Mouse (Mus musculus) right cerebral cortex, postnatal 14 days (tissue): ENCODE results near the gene Pspn.

Experiments
- DNase-seq: peaks from one replicate; pipeline ENCODE4 v3.0.0; 2022

Pspn gene

DNA sequence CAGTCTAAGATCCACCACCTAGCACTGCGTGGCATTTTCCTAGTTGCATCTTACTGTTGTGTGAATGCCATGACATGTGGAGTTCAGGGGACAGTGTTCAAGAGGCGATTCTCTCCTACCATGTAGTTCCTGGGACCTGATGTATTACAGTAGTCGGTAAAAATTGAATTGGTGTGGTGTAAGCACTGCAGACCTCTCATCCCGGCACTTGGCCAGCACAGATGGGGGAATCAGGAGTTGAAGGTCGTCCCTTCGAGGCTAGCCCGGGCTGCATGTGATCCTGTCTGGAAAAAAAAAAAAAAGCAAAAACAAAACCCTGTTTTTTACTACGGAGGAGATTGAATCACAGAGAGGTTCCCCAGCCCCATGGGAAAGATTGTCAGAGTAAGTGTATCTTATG, 4.8 kb downstream of the Pspn start:
- DNase-seq = no peak

DNA sequence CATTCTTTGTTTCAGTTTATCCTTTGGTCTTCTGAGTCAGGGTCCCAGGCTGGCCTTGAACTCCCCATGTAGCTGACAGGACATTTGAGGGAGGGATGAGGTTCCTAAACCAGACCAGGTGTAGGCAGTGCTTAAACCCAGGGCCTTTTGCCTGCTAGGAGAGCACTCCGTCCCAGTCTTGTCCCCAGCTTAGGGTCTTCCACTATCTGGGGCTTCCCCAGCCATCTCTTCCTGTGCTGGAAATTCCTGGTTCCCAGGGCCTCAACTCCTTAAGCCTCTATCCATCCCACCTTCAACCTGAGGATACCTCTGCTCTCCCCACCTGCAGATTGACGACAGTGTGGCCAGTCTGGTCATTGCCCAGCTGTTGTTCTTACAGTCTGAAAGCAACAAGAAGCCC, 8.9 kb downstream of the Pspn start:
- no peak for DNase-seq

DNA sequence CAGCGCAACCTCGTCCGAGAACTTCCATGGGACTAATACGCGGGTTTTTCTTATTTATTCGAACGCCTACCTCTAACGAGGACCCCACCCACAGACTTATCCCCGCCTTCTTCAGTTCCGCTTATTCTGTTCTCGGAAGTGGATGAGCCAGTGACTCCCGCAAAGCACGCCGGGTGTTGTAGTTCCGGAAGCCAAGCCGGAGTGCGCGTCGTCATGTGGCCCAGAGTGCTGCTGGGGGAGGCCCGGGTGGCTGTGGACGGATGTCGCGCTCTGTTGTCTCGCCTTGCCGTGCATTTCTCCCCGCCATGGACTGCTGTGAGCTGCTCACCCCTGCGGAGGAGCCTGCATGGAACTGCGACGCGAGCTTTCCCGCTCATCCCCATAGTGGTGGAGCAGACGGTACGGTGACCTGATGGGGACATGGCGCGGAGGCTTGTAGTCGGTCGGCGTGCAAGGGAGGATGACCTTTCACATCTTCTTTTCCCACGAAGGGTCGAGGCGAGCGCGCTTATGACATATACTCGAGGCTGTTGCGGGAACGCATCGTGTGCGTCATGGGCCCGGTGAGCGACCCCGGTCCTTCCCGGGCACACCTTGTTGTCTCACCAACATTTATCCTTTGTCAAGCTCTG, 9.6 kb downstream of the Pspn start, which contains the start of gene Clpp:
Clpp (plus strand) TSS at position 191 of the 632 bp plus-strand sequence.
- DNase-seq = peak; percentile 91

DNA sequence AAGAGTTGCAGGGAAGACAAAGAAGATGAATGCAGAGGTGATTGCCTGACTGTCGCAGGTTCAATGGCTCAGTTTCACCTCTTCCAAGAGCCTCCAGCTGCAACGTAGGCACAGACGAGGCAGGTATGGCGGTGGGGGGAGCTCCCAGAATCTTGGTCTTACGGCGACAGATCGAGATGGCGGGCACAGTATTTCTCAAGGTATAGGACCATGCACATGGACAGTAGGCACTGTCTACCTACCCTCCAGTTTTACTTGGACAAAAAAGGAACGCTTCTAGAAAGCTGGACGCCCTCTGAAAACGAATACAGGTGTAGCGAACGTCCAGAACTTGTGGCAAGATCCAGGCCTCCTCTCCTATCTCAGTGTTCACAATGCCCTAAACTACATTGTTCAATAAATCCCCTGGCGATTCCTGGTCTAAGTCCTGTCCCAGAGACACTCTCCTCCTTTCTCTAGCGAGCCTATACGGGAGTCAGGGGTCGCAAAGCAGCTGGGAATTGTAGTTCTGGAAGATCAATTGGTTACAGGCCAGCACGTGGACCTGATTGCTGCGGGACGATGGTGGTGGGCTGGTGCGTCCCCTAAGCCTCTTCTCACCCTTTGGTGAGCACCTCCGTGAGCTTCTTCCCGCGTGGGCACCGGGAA, 10.2 kb downstream of the Pspn start:
- peak; percentile 71 for DNase-seq

DNA sequence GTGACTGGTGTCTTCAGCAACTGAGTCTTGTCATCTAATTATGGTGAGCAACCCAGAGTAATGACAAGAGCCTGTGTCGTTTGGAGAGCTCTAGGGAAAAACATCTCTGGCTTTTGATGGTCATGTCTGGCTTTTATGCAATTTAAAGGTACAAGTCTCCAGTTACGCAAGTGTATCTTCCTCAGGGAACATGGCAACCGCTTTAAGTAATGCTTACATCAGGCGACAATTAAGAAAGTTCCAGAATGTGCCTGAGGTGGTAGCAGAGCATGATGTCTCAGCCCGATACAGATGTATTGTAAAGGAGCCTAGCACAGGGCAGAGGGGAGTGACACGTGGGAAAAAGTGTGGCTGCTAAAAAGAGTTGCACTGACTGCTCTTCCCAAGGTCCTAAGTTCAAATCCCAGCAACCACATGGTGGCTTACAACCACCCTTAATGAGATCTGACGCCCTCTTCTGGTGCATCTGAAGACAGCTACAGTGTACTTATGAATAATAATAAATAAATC, 10.8 kb downstream of the Pspn start:
- no peak for DNase-seq

DNA sequence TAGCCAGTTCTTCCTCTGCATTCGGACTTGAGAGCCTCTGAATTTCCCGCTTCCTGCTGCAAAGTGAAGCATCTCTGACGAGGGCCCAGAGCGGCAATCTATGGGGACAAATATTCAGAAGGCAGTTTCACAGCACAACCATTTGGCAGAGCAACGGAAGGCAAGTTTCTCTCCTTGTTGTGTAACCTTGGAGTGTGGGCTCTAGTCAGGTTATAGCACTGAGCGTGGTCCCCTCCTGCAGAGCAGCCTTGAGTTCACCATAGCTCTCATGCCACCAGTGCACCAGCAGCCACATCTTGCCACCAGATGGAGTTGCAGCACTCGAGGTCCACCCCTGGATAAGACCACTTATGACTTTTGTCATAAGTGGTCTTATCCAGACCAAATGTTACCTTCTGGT, 11.4 kb downstream of the Pspn start:
- no peak for DNase-seq

DNA sequence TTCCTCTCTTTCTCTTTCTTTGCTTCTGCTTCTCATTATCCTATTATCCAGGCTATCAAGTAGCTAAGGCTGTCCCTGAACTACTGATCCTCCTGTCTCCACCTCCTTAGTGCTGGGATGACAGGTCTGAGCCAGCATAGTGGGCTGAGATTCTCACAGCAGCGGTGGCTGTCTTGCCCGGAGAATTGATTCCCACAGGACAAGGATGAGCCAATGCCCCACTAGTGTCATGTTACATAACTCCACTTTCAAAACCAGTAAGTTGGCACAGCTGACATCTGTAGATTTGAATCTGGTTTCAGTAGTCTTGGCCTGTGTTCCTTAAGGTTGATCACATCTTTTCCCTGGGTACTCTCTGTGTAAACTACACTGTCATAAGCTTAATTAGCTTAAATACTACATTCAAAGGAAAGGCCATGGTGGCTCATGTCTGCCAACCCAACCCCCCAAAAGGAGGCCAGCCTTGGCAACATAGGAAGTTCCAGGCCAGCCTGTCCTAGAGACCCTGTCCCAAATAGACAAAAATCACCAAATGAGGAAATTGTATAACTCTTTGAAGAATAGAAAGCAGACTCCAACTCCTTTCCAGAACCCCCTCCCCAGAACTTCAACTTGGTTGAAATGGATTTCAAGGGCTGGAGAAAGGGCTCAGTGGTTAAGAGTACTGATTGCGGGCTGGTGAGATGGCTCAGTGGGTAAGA, 13.6 kb downstream of the Pspn start:
- no peak for DNase-seq

DNA sequence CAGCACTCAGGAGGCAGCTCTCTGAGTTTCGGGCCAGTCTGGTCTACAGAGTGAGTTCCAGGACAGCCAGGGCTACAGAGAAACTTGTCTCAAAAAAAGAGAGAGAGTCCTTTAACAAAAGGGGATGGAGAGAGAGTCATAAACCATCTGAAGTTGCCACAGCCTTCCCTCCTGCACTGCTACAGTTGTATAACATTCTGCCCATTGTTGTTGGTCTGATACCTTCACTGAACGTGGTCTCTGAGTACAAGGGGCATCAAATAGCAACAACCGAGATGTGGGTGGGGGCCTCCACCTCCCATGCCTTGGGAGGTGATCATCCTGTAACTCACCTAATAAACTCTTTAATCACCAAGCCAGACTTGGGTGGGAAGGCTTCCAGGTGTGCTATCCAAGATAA, 14.2 kb downstream of the Pspn start:
- DNase-seq = no peak

DNA sequence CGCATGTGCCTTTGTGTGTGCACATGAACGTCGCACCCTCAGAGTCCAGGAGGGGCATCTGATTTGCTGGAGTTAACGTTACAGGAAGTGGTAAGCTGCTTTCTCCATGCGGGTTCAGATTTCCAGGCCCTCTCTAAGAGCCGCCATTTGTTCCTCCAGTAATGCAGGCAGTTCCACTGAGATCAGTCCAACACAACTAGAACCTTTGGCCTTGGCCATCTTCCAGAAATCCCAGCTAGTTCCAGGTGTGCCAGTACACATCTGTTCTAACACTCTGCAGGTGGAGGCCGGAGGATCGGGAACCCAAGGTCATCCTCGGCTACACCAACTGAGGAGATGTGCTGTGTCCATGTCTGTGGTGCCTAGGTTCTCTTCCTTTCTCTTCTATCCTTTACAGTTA, 14.9 kb downstream of the Pspn start:
- DNase-seq = no peak

DNA sequence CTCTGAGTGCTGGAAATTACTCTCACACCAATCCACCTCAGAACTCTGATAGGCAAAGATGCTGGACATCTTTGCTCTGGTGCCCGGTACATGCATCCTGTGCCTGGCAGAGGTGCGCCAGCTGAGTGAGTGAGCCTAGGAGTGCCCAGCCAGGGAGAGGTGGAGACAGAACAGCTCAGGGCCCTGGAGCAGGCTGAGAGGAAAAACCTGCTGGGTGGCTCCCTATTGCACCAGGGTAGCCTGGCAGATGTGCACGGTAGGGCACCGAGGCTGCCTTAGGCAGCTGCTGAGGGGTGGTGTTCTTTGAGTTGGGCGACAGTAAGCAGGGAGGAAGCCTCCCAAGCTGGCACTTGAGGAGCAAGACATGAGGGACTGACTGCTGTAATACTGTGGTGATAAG, 17.8 kb downstream of the Pspn start, which contains the start of gene Acer1:
Acer1 (minus strand) TSS at position 114 of the 400 bp plus-strand sequence.
- DNase-seq = no peak

DNA sequence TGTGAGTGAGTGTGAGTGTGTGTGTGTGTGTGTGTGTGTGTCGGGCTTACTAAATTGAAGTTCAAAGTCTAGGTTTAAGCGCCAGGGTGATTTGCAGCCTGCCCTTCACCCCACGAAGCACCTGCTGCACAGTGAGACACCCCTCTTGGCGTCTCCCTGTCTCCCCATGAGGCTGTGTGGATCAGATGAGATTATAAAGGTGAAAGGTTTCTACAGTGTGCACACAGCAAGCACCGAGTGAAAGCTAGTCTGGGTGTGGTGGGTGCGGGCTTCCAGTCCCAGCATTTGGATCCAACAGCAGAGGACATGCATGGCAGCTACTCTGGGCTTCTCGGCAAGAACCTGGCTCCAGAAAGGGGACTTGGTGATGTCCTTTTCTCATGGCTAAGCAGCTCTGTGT, 18.8 kb downstream of the Pspn start:
- no peak for DNase-seq

DNA sequence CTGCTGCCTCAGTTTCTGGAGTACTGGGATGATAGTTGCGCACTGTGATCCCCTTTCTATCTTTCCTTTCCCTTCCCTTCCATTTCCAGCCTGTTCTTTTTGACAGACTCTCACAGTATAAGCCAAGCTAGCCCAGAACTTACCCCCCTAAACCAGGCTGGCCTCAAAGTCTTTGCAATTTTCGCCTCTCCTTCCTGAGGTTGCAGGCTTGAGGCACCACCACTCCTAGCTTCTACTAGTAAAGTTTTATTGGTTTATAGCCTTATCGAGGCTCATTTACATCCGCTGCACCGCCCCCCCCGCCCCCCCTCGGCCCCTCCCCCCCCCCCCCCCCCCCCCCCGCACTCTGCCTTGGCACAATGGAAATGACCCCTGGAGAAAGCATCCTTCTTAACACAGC, 20.3 kb downstream of the Pspn start:
- no peak for DNase-seq

DNA sequence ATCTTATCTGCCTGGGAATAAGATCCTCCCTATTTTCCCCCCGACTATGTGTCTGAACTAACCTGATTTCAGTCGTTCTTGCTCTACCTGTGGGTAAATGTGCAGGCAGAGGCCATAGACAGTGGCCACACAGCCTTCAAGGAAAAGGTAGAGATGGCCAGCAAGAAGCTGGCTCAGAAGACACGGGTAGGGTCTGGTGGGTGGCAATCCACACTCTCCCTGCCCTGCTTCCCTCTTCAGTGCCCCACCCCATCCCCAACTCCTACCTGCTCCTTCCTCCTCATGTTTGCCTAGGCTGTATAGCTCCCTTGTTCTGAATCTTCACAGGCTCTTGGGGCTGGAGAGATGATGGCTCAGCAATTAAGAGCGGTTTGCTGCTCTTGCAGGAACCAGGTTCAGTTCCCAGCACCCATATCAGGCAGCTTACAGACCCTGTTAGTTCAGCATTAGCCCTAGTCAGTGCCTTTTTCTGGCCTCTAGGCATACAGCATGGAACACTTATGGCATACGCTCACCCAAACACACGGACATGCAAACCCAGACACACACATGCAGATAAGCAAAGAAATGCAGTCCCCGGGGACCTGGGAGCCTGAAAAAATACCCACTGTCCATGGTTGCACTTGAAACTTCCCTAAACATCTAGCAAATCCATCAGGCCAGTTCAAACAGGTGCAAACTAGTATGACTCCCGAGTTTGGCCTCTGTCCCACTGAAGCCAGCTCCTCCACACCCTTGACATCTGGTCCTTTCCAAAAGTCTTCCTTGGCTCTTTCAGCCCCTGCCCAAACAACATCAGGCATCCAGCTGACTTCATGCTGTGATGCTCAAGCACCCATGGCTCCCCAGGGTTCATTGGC, 23.1 kb downstream of the Pspn start:
- no peak for DNase-seq

DNA sequence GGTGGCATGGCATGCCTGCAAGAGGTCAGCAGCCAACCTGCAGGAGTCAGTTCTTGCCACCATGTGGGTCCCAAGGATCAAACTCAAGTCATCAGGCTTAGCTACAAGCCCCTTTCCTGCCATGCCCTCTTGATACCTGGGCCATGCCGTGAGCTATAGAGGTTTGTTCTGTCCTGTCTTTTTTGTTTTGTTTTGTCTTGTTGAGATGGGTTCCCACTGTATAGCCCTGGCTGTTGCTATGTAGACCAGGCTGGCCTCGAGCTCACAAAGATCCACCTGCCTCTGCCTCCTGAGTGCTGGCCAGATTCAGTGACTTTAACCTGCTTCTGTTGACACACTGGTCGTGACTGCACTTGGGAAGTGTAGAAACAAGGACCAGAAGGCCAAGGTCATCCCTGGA, 24.4 kb downstream of the Pspn start:
- no peak for DNase-seq

DNA sequence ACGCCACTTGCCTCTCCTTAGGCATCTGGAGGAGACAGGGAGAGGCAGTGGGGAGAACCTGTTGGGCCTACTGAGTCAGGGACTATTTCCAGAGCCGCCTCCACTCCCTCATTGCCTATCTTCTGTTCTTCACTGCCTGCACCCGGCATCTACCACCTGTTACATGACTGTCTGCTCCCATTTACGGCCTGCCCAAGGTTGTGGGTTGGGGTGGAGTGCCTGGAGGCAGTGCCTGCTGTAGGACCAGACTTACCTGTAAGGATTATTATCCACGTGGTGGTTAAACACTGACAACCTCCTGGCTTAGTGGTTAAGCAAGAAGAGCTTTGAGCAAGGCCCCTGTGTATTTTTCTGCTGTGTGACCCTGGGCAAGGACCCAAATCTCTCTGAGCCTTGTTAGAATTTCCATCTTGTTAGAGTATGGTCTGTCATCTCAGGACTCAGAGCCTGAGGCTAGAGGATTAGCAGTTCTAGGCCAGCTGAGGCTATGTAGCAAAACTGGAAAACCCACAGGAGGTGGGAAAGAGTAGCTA, 25.0 kb downstream of the Pspn start:
- DNase-seq = no peak

DNA sequence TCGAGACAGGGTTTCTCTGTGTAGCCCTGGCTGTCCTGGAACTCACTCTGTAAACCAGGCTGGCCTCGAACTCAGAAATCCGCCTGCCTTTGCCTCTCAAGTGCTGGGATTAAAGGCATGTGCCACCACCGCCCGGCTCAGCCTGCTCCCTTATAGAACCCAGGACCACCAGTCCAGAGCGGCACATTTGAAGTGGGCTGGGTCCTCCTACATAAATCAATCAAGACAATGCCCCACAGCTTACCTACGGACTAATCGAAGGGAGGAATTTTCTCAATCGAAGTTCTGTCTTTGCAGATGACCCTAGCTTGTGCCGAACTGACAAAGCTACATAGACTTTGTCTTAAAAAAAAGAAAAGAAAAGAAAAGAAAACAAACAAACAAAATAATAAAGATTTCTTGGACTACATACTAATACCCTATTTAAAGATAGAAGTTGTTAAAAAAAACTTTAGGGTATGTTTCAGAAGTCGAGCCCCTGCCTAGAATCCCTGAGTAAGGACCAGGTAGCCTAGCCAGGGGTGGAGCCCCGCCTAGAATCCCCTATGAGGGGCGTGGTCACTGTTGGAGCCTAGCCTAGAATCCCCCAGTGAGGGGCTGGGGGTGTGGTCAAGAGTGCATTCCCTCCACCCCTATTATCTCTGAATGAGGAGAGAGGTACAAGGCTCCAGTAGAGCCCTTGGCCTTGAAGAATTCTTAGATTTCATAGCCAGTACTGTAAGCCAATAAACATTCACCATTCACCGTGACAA, 25.7 kb downstream of the Pspn start:
- no peak for DNase-seq

DNA sequence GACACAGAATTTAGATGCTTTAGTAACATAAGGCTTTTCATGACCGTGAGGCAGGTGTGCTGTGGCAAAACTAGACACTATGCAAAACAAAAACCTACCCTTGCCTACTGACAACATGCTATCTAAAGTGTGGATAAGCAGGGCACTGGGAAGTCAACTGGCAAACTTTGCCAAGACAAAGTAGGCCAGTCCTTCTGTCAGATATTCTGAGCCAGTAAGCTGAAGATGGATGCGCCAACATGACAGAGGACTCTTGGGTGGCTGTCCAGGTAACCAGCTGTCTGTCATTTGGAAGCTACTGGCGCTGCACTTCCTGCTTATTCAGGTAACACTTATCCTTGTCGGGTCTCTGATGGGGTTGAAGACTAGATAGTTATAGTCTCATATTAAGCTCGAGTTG, 29.7 kb downstream of the Pspn start:
- no peak for DNase-seq

DNA sequence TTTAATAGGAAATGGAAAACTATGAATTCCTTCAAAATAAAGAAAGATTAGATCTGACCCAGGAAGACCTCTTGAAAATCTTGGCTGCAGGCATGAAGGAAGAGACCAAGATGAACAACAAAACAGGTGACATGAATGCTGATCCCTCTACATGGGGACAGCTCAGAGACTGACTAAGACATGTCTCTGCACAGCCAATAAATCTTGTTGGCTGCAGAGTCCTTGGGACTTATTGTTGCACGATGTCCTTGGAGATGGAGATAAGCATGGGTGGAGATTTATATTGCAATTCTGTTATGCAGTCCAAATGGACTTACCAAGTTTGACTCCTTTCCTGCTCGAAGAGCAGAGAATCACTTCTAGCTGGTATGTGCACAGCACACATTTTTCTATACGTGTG, 30.5 kb downstream of the Pspn start:
- no peak for DNase-seq

DNA sequence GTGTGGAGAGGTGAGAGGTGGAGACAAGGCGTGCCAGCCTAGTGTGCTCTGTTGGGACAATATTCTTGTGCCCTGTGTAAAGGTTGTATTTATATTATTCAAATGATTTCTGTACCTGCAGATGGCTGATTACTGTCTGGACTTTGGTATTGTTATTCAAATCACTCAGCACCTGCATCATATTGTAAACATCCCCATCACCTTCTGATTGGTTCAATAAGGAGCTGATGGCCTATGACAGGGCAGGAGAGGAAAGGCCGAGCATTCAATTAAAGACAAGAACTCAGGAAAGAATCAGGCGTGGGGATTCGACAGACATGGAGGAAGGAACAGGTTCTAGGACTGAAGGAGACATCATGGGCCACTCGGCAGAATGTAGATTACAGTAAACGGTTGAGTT, 36.2 kb downstream of the Pspn start:
- DNase-seq = no peak

DNA sequence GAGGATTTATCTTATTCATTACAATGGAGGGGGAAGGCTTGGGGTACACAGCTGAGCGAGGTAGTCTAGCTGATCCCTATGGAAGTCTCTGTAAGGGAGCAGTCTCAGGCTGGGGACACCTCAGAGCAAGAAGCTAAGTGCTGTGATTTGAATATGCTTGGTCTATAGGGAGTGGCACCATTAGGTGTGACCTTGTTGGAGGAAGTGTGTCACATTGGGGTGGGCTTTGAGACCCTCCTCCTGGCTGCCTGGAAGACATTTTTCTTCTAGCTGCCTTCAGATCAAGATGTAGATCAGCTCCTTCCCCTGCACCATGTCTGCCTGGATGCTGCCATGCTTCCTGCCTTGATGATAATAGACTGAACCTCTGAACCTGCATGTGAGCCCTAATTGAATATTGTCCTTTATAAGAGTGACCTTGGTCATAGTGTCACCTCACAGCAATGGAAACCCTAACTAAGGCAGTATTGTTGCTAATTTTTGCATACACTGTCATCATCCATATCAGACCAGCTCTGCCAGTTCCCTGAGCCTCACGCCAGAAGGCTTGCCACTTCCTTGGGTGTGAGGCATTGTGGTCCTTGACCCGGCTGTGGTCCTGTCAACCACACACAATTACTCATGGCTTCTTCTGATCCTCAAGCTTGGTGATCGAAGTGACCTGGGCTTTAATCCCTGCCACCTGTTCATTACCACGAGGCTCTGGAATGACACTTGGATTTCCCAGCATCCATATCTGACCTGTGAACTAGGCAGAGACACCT, 37.0 kb downstream of the Pspn start:
- DNase-seq = no peak

DNA sequence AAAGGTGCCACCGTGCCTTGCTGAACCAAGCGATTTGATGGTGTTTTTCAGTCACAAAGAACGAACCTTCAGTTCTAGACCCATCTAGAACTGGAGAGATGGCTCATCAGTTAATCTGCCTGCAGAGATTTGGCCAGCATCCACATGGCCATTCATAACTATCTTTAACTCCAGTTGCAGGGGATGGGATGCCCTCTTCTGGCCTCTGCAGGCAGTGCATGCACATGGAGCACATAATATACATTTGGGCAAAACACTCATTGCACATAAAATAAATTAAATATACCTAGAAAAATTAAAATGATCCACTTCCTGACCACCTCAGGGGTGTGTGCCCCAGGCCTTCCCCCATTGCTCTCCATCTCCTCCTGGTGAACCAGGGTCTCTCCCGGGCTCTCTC, 37.9 kb downstream of the Pspn start:
- DNase-seq = no peak
